Mouse (Mus musculus): ENCODE results near the gene Myrip.

The Myrip gene

GRCm38 (mm10) chr9:120470431-120470830 lies 169.1 kb downstream of the Myrip start:
- no peak for DNase-seq

GRCm38 (mm10) chr9:120481644-120482043 lies 180.3 kb downstream of the Myrip start:
- DNase-seq: no peak

GRCm38 (mm10) chr9:120482382-120482781 lies 181.1 kb downstream of the Myrip start:
- DNase-seq: no peak

- no peak for DNase-seq
Observed at GRCm38 (mm10) chr9:120483101-120483500, 181.8 kb downstream of the Myrip start.

GRCm38 (mm10) chr9:120487076-120487475 lies 185.8 kb downstream of the Myrip start:
- no peak for DNase-seq

GRCm38 (mm10) chr9:120491509-120491908 lies 190.2 kb downstream of the Myrip start:
- DNase-seq: no peak

GRCm38 (mm10) chr9:120492010-120492399 lies 190.7 kb downstream of the Myrip start, which contains the start of gene Eif1b:
Gene Eif1b, plus strand, starts transcription at chr9:120492232.
- DNase-seq: no peak

GRCm38 (mm10) chr9:120492400-120493351 lies 191.4 kb downstream of the Myrip start:
- DNase-seq: peak; percentile 66 to 75

- no peak for DNase-seq
Observed at GRCm38 (mm10) chr9:120493781-120494180, 192.5 kb downstream of the Myrip start.

GRCm38 (mm10) chr9:120496691-120497090 lies 195.4 kb downstream of the Myrip start:
- DNase-seq: no peak

GRCm38 (mm10) chr9:120497983-120498382 lies 196.7 kb downstream of the Myrip start:
- no peak for DNase-seq

GRCm38 (mm10) chr9:120501191-120501902 lies 200.0 kb downstream of the Myrip start:
- DNase-seq: no peak

- no peak for DNase-seq
Observed at GRCm38 (mm10) chr9:120502013-120502412, 200.7 kb downstream of the Myrip start.

GRCm38 (mm10) chr9:120504423-120504822 lies 203.1 kb downstream of the Myrip start:
- no peak for DNase-seq

- no peak for DNase-seq
Observed at GRCm38 (mm10) chr9:120511781-120512180, 210.5 kb downstream of the Myrip start.

GRCm38 (mm10) chr9:120516720-120517119 lies 215.4 kb downstream of the Myrip start:
- no peak for DNase-seq

- DNase-seq: no peak
Observed at GRCm38 (mm10) chr9:120518946-120519345, 217.6 kb downstream of the Myrip start.

GRCm38 (mm10) chr9:120519469-120520125 lies 218.3 kb downstream of the Myrip start:
- DNase-seq: no peak

GRCm38 (mm10) chr9:120521161-120521560 lies 219.8 kb downstream of the Myrip start:
- no peak for DNase-seq

Measured in thymus, adult 18-20 months (tissue).